Mouse (Mus musculus) retina, adult 2 months (tissue): ENCODE results near the gene Gm10037.
A peak's percentile ranks its signal among the peaks of the same experiment; 100 is the strongest.
"Not testable (repeated sequence)": the region's sequence is repeated elsewhere in the genome, so short reads cannot be mapped to it uniquely, and the experiment has no call there.

Experiments
- DNase-seq: peaks from one replicate; pipeline ENCODE4 v3.0.0-alpha.2; 2012; ENCODE audit warnings: low read depth, low spot score

Gm10037 gene

GRCm38 (mm10) chr13:67830911-67831336 is at the start of gene Gm10037:
Gm10037 (plus strand) TSS chr13:67831106.
- DNase-seq: peak; percentile 56

GRCm38 (mm10) chr13:67791921-67792455 is 38.9 kb upstream of the Gm10037 start:
- no peak for DNase-seq

GRCm38 (mm10) chr13:67798618-67799017 is 32.3 kb upstream of the Gm10037 start:
- no peak for DNase-seq

GRCm38 (mm10) chr13:67799151-67799550 is 31.8 kb upstream of the Gm10037 start:
- DNase-seq: not testable (repeated sequence)

GRCm38 (mm10) chr13:67811651-67812210 is 19.2 kb upstream of the Gm10037 start:
- no peak for DNase-seq

- no peak for DNase-seq
Measured at GRCm38 (mm10) chr13:67812961-67813709, 17.8 kb upstream of the Gm10037 start.

- peak; percentile 75 for DNase-seq
Measured at GRCm38 (mm10) chr13:67813710-67814660, 16.9 kb upstream of the Gm10037 start, which contains the start of gene Zfp273. Zfp273 (plus strand) TSS chr13:67813740.

- DNase-seq: no peak
Measured at GRCm38 (mm10) chr13:67818636-67819035, 12.3 kb upstream of the Gm10037 start.

GRCm38 (mm10) chr13:67833137-67833536 is 2.2 kb downstream of the Gm10037 start:
- DNase-seq: not testable (repeated sequence)

- DNase-seq: no peak
Measured at GRCm38 (mm10) chr13:67843775-67844118, 12.8 kb downstream of the Gm10037 start.

- peak; percentile 51 for DNase-seq
Measured at GRCm38 (mm10) chr13:67844119-67844852, 13.4 kb downstream of the Gm10037 start.

GRCm38 (mm10) chr13:67844853-67845194 is 13.9 kb downstream of the Gm10037 start:
- DNase-seq: no peak

- DNase-seq: no peak
Measured at GRCm38 (mm10) chr13:67850361-67850760, 19.5 kb downstream of the Gm10037 start.

- no peak for DNase-seq
Measured at GRCm38 (mm10) chr13:67853130-67853529, 22.2 kb downstream of the Gm10037 start.

- no peak for DNase-seq
Measured at GRCm38 (mm10) chr13:67853983-67854382, 23.1 kb downstream of the Gm10037 start.

GRCm38 (mm10) chr13:67857317-67857716 is 26.4 kb downstream of the Gm10037 start:
- no peak for DNase-seq

GRCm38 (mm10) chr13:67862508-67862907 is 31.6 kb downstream of the Gm10037 start:
- DNase-seq: no peak

- no peak for DNase-seq
Measured at GRCm38 (mm10) chr13:67863026-67863425, 32.1 kb downstream of the Gm10037 start, which contains the start of gene BC048507. BC048507 (plus strand) TSS chr13:67863326.

GRCm38 (mm10) chr13:67864764-67865350 is 34.0 kb downstream of the Gm10037 start:
- no peak for DNase-seq

GRCm38 (mm10) chr13:67867899-67868298 is 37.0 kb downstream of the Gm10037 start:
- DNase-seq: no peak
